Mouse (Mus musculus) embryonic fibroblast, embryonic 13.5 days (primary cell): ENCODE data around the gene Cyp2j12.

Experiments
- CTCF ChIP-seq: IDR thresholded peaks from 2 replicates; pipeline ENCODE4 v1.5.1; 2011; ENCODE audit warnings: mild to moderate bottlenecking, control low read depth, low read length, moderate library complexity, borderline replicate concordance; ENCODE audit not compliant: insufficient read depth
- POLR2A ChIP-seq: IDR thresholded peaks from 2 replicates; pipeline ENCODE4 v1.6.1; 2011; ENCODE audit warnings: low read depth, mild to moderate bottlenecking, control low read depth, low read length, moderate library complexity

- TF ChIP-seq POLR2A = no peak
- TF ChIP-seq CTCF = no peak
Observed at GRCm38 (mm10) chr4:96134246-96134645, 6.7 kb downstream of the Cyp2j12 start.
